Mouse (Mus musculus): ENCODE measurements around the gene Map3k5. TPM values are rescaled to one million over a fixed set of nuclear protein-coding genes. Genes with fewer than 3 reads are reported as not detected.

Gene Map3k5
- total RNA-seq, 2 experiments from 2014 or later, result 22.6 to 23.5 TPM

DNA sequence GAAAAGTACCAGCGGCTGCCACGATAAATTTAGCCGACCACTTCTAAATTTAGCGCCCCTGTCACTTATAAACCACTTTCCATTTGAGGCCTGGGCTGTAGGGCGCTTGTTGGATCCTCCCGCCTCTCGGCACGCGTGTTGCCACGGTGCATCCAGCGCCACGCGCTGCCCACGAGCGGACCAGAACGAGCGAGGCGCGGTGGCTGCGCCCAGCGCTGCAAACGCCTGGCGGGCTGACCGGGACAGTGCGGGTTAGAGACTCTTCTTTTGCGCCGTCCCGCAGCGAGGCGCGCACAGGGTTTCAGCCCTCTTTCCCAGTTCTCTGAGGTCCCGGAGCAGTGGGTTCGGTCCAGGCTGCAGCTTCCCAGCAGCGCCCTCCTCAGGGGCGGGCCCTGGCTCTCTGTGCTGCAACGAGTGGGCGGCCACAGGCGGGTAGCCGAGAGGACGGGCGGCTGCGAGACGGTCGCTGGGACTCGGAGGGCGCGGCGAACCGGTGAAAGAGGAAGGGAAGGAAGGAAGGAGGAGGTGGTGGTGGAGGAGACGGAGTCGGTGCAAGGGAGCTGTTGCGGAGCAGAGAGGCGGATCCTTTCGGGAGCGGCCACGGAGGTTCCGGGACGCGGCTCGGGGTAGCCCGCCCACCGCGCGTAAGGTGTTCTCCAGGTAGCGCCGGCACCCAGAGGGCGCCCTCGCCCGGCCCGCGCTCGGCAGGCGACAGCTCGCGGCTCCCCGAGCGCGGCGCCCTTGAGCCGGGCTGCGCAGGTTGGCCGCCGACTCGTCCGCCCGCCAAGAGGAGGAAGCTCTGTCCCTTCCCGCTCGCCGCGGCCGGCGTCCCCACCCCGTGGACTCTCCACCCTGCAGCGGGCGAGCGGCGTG, 525 bp upstream of the Map3k5 start:
- peak; percentile 55 to 66 for DNase-seq (ENCODE audit: extremely low spot score in 1 of 2, low spot score in 1 of 2)

DNA sequence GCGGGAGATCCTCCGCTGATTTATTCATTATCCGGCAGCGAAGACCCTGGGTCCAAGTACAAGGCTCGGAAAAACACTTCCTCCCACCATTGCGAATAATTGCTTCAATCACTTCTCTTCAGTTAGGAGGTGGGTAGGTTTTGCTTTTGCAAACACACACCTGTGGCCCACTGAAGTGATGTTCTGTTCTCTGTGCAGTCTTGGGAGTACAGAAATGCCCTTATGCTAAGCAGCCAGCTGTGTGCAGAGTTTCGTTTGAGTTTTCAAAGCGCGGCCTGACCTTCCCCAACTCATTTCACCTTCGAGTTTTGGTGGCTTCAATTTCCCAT, 987 bp downstream of the Map3k5 start:
- DNase-seq (ENCODE audit: extremely low spot score in 1 of 2, low spot score in 1 of 2), result no peak

DNA sequence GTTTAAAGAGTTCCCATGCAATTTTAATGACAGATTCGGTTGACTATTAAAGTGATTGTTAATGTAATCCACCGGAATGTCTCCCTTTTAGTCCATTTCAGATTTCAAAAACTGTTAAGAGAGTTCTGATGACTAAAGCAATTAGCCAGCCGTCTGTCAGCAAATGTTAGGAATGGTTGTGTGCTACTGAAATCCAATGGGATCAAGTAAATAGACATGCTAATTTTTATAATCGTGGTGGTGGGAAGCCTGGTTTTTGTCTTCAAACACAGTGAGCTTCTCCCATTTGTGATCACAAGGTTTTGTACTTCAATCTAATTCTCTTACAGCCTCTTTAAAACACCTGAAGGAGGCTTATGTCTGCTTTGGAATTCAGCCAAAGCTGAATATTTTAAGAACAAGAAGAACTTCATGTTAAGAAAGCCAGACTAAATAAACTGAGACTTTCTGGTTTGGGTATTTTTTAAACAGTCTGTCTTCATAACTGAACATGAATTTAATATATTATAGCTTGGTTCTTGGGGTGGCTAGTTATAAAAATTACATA, 1.6 kb downstream of the Map3k5 start:
- no peak for DNase-seq (ENCODE audit: extremely low spot score in 1 of 2, low spot score in 1 of 2)

DNA sequence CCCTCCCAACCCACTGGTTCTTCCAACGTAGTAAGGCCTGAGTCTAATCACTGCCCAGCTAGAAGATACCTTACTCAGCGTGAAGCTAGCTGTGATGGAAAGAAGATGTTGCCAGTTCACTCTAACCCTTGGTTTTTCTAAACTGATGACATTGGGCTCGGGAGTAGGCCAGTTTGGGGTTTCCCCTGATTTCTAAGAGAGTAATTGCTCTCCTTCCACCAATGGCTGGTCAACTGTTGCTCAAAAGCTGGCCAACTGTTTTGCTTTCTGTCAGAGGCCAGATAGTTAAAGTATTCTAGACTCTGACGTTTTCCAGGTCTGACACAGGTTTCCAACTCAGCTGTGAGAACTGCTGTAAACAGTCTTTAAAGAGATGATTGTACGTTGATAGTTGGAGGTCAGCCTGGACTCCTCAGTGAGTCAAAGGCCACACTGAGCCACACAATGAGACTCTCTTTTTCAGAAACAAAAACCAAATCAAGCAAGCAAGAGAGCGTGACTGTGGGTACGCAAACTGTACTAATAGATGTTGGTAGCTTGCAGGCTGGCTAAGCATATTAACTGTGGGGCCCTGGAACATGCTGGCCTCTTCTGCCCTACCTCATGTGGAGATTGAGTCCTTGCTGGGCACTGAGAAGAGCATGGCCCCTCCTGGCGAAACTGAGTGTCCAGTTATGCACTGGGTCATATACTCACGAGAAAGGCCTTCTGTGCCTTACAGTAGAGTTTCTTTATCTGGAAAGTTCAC, 2.9 kb downstream of the Map3k5 start:
- DNase-seq (ENCODE audit: extremely low spot score in 1 of 2, low spot score in 1 of 2), result no peak

GRCm38 (mm10) chr10:19938738-19939137, 4.5 kb downstream of the Map3k5 start:
- no peak for DNase-seq (ENCODE audit: extremely low spot score in 1 of 2, low spot score in 1 of 2)

DNA sequence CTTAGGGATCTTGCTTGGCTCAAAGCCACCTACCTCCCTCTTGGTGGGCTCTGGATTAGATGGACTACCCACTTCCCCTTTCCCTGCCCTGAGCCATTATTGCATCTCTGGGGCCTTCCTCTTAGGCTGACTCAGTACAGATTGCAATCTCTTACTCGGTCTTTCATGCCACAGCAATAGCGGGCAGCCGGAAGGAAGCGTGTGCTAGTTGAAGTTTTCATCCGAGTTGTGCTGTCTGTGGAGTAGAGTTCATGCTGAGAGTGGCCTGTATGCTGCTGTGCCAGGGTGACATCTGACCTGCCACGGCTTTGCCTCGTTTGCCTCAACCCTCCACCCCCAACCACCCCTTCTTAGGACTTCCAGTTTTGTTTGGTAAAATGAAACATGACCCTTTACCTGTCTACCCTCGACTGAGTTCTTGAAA, 5.0 kb downstream of the Map3k5 start:
- no peak for DNase-seq (ENCODE audit: extremely low spot score in 1 of 2, low spot score in 1 of 2)

DNA sequence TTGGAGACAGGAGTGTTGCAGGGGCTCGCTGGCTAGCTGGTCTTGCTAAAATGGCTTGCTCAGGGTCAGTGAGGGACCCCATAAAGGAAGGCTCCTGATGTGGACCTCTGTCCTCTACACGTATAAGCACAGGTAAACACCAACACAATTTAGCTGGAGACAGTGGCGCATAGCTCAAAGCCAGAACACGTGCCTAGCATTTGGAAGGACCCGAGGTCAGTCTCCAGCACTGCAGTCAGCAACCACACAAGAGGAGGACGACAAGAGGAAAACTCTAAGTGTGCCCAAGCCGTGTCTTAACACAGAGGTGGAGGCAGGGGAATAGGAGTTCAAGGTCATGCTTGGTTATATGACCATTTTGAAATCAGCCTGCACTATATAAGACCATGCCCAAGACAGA, 5.9 kb downstream of the Map3k5 start:
- DNase-seq (ENCODE audit: extremely low spot score in 1 of 2, low spot score in 1 of 2), result no peak

DNA sequence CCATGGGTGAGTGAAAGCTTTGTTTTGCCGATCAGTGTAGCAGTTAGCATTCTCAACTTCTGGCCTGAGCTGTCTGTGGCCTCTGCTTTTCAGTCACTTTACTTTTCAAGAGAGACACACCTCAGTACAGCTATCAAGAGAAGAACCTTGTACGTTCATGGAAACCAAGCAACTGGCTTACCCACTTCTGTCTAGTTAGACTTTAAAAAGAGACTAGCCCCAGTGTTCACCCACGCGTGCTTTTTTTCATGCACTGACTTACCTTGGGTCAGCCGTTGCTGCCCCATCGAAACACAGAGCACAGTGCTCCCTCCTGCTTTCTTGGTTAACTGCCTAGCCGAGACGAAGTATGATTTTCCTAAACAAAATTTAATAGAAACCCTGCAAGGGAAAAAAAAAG, 6.4 kb downstream of the Map3k5 start:
- DNase-seq (ENCODE audit: extremely low spot score in 1 of 2, low spot score in 1 of 2), result no peak

- no peak for DNase-seq (ENCODE audit: extremely low spot score in 1 of 2, low spot score in 1 of 2)
These were observed 6.8 kb downstream of the Map3k5 start for GRCm38 (mm10) chr10:19941063-19941462.

DNA sequence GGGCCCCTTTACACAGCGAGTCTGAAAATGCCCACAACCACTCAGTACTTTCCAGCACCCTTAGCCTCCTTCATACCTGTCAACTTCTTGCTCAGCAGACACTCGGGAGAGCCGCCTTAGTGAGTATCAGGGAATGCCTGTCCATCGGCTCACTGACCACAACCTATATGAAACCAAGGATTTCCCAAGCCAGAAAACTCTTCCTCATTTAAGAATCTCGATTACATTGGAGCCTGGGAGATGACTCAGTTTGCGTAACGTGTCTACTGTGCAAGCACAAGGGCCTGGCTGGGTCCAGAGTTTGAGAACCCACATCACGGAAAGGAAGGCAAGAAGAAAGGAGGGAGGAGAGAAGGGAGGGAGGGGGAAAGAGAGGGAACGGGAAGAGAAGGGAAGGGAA, 7.6 kb downstream of the Map3k5 start:
- DNase-seq (ENCODE audit: extremely low spot score in 1 of 2, low spot score in 1 of 2), result no peak

DNA sequence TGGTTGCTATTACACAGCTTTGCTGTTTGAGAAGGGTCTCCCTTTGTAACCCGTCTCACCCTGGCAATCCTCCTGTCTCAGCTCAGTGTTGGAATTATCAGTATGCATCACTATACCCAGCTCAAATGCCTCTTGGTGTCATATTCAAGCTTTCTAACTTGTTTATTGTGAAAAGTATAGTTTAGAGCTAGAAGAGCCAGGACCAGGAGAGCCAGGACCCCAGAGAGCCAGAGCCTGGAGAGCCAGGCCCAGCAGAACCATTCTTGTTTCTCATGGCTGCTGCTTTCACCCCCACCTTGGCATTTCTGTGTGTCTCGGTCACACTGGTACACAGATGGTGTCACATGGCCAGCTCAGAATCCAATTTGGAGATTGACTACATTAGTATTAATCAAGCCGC, 8.3 kb downstream of the Map3k5 start:
- no peak for DNase-seq (ENCODE audit: extremely low spot score in 1 of 2, low spot score in 1 of 2)

GRCm38 (mm10) chr10:19945651-19946050, 11.4 kb downstream of the Map3k5 start:
- DNase-seq (ENCODE audit: extremely low spot score in 1 of 2, low spot score in 1 of 2), result no peak

- no peak for DNase-seq (ENCODE audit: extremely low spot score in 1 of 2, low spot score in 1 of 2)
These were observed 12.4 kb downstream of the Map3k5 start for GRCm38 (mm10) chr10:19946644-19947043.

GRCm38 (mm10) chr10:19947441-19947840, 13.2 kb downstream of the Map3k5 start:
- no peak for DNase-seq (ENCODE audit: extremely low spot score in 1 of 2, low spot score in 1 of 2)

DNA sequence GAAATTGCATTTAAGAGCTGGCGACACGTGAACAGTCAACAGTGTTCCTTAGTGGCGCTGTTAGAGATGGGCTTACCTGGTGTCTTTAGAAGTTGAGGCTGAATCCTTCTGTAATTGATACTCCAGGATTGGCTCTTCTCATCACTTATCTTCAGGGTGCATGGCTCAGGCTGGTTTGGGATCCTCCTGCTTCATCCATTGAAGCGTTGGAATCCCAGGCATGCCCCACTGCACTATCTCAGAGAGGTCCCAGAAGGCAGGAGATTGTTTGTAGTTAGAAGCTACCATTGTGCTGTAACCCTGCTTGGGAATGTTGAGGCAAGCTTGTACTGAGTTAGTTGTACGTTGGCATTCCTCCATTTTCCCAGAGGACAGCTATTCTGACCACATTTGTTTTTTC, 13.6 kb downstream of the Map3k5 start:
- no peak for DNase-seq (ENCODE audit: extremely low spot score in 1 of 2, low spot score in 1 of 2)

DNA sequence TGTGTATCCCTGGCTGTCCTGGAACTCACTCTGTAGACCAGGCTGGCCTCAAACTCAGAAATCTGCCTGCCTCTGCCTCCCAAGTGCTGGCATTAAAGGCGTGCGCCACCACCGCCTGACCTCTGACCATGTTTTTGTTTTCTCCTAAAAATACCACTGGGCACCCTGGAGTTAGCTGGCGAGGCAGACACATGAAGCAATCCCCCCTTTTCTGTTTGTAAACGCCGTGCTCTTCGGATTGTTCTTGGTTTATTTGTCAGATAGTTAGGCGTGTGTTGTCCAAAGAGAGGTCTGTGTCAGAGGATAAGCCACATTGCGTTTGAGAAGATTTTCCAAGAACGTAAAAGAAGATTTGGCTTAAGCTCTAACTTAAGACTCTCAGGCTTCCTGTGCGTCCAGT, 14.1 kb downstream of the Map3k5 start:
- DNase-seq (ENCODE audit: extremely low spot score in 1 of 2, low spot score in 1 of 2), result no peak

- no peak for DNase-seq (ENCODE audit: extremely low spot score in 1 of 2, low spot score in 1 of 2)
These were observed 14.8 kb downstream of the Map3k5 start for GRCm38 (mm10) chr10:19949106-19949505.

GRCm38 (mm10) chr10:19953032-19953761, 18.9 kb downstream of the Map3k5 start:
- DNase-seq (ENCODE audit: extremely low spot score in 1 of 2, low spot score in 1 of 2), result no peak

- DNase-seq (ENCODE audit: extremely low spot score in 1 of 2, low spot score in 1 of 2), result no peak
These were observed 20.3 kb downstream of the Map3k5 start for GRCm38 (mm10) chr10:19954572-19954971.

- DNase-seq (ENCODE audit: extremely low spot score in 1 of 2, low spot score in 1 of 2), result no peak
These were observed 21.5 kb downstream of the Map3k5 start for GRCm38 (mm10) chr10:19955817-19956216.

DNA sequence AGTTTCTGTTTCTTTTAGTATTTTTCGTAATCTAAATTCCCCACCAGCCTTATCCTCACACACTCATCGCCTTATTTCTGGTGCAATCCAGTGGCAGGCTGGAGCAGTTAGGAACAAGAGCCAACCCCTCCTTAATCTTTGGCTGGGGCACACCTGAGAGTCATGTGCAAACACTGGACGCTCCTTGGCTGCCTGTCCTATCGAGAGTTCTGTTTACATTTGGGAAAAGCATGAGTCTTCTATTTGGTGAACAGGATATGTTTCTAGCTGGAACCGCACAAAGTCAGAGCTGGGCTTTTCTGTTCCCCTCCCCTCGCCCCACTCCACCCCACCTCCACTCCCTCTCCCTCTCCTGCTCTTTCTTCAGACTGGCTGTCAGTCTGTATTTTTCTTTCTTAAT, 22.5 kb downstream of the Map3k5 start:
- no peak for DNase-seq (ENCODE audit: extremely low spot score in 1 of 2, low spot score in 1 of 2)
